Mouse (Mus musculus) erythroblast, embryonic 14.5 days (primary cell): ENCODE results near the gene Try10.
"Not testable (repeated sequence)": the region's sequence is repeated elsewhere in the genome, so short reads cannot be mapped to it uniquely, and the experiment has no call there.

ENCODE experiments used
- GATA1 ChIP-seq: IDR thresholded peaks from 2 replicates; pipeline ENCODE4 v1.6.1; 2012; ENCODE audit warnings: low read length, inconsistent platforms, mixed read lengths
- TAL1 ChIP-seq: IDR thresholded peaks from 3 replicates; pipeline ENCODE4 v1.6.1; 2012; ENCODE audit warnings: low read length, inconsistent platforms, mixed read lengths

GRCm38 (mm10) chr6:41391640-41392039, 37.7 kb downstream of the Try10 start:
- not testable (repeated sequence) for TF ChIP-seq TAL1, GATA1
